Mouse (Mus musculus) mouse trophoblast stem cell (cell line): ENCODE data around the gene Tada1.

Experiments used
- in situ Hi-C, 2 experiments: fragments of 300-500 bp; cut with MseI, MboI; formaldehyde crosslinking; loops; 2 replicates in 1 of 2; 3 replicates in 1 of 2; pipeline ENCODE4 v1.15.1; 2025

The Tada1 gene

DNA sequence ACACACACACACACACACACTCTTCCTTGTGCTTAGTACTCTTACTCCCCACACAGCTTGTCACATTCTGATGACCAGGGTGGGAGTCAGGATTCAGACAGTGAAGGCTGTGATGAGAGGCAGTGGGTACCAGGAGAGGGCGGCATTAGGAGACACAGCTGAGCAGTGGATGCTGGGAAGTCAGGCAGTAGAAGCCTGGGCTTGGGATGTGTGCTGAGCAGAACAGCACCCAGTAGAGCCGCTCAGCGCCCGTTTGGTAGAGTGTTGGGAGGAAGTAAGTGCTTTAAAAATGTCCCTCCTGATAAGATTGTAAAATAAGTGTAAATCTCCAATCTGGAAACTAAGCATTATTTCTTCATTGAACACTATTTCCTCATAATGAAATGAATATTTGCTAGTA lies 3.7 kb downstream of the Tada1 start:
- in situ Hi-C loops, result no loop called here

- in situ Hi-C loops, result no loop called here
These were observed 5.7 kb downstream of the Tada1 start for GRCm38 (mm10) chr1:166384614-166385013.

DNA sequence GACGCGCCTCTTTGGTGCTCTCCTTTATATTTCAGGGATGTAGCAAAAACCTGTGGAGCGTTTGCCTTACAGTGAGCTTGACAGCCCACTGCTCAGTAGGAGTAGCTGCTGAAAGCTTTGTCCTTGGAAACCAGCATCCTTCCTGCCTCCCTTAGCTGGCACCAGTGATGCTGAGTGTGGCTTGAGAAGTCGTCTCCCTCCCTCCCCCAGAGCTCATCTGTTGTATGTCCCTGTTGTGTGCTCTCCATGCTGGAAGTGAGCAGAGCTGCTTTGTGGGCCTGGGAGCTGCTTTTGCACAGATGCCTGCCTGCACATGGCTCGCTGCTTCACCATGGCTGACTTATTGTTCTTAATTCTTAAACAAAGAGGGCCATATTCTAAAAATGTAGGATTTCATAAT lies 6.5 kb downstream of the Tada1 start:
- in situ Hi-C loops, result no loop called here

GRCm38 (mm10) chr1:166388511-166388910 lies 9.6 kb downstream of the Tada1 start:
- in situ Hi-C loops, result no loop called here

- in situ Hi-C loops, result no loop called here
These were observed 10.7 kb downstream of the Tada1 start for GRCm38 (mm10) chr1:166389406-166390125.

DNA sequence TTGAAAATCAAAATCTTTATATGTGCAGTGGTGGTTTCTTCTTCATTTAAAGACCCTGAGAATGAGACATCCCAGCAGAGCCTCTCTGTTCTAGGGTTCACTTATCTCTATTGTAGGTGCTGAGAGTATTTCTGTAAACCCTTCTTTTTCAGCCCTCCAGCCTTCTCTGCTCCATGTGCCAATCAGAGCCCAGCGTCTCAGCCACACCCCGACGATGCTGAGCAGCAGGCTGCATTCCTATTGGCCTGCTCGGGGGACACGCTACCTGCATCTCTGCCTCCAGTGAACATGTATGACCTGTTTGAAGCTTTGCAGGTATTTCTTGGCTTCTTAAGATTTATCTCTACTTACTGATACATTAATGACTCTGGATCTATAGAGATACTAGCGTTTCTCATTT lies 12.8 kb downstream of the Tada1 start:
- in situ Hi-C loops, result no loop called here

DNA sequence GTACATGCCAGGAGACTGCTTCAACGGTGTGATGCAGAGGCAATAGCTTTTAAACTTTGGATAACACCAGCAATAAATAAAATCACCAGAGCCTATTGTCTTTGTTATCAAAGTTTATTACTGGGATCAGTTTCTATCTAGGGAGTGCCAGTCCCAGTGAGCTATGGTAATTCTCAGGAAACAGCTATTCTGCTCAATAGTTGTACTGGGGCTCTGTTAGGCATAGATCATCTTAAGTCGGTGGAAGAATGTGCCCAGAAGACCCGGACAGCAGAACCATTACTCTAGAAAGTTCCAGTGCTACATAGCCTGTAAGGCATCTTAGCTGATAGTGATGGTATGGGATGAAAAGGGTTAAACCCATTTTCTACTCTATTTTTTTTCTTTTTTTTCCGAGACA lies 15.9 kb downstream of the Tada1 start:
- in situ Hi-C loops, result no loop called here

DNA sequence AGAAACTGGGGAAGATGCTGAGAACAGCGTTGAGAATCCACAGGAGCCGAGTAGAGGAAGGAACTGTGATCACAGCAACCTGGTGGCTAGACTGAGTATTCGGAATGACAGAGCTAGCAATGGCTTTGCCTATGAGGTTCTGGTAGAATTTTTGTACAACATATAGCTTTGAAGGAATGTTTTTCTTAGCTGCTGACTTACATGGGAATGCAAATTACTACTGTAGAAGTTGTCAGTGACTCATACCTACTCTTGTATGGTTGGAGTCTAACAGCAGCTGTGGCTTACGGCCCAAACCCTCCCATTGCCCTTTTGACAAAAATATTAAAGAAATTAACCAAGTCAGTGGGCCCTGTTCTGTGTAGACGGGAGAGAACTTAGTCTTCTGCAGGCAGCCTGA lies 16.8 kb downstream of the Tada1 start:
- in situ Hi-C loops, result no loop called here

GRCm38 (mm10) chr1:166396381-166396780 lies 17.5 kb downstream of the Tada1 start:
- in situ Hi-C loops, result no loop called here

- in situ Hi-C loops, result no loop called here
These were observed 22.6 kb downstream of the Tada1 start for GRCm38 (mm10) chr1:166401455-166401854.

GRCm38 (mm10) chr1:166402003-166402402 lies 23.1 kb downstream of the Tada1 start:
- in situ Hi-C loops, result no loop called here

GRCm38 (mm10) chr1:166403846-166404245 lies 24.9 kb downstream of the Tada1 start:
- in situ Hi-C loops, result no loop called here

GRCm38 (mm10) chr1:166409177-166409700 lies 30.3 kb downstream of the Tada1 start:
- in situ Hi-C loops, result no loop called here

DNA sequence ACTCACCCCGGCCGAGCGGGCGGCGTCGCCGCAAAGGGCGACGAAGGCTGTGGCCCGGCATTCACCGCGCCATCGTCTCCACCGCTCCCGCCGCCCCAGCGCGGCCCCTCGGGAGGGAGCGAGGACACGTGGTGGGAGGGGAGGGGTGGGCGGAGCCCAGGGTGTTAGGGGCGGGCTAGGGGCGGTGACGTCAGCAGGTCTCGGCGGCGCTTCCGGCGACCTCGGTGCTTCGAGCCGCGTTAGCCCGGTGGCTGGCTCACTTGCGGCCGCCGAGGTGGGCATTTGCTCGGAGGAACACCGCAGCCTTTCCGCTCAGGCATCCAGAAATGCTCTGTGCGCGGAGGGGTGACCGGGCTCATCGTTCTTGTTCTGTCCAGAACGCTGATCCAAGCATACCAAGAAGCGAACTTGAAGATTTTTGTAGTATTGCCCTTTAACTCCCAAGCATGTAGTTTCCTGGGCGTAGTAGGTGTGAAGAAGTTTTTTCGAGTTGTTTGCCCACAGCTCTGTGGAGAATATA lies 30.9 kb downstream of the Tada1 start, which contains the start of gene Pogk:
Gene Pogk (minus strand): TSS at position 163 of the 520 bp plus-strand sequence.
- in situ Hi-C loops, result no loop called here

GRCm38 (mm10) chr1:166411541-166411940 lies 32.6 kb downstream of the Tada1 start:
- in situ Hi-C loops, result no loop called here

- in situ Hi-C loops, result no loop called here
These were observed 33.4 kb downstream of the Tada1 start for GRCm38 (mm10) chr1:166412266-166412665.

DNA sequence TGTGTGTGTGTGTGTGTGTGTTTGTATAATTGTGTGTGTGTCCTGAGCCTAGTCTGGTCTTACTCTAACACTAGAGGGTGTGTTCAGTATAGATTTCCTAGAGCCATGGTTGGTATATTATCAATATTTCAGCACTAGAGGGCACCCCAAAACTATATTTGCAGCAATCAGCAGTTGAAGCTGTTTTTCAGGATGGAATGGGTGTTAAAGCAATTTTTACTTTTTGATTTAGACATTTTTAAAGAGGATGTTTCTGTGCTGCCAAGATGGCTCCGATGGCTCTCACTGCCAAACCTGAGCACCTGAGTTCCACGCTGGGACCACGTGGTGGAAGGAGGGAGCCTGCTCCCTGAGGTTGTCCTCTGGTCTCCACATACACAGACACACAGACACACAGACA lies 50.2 kb downstream of the Tada1 start:
- in situ Hi-C loops, result no loop called here

DNA sequence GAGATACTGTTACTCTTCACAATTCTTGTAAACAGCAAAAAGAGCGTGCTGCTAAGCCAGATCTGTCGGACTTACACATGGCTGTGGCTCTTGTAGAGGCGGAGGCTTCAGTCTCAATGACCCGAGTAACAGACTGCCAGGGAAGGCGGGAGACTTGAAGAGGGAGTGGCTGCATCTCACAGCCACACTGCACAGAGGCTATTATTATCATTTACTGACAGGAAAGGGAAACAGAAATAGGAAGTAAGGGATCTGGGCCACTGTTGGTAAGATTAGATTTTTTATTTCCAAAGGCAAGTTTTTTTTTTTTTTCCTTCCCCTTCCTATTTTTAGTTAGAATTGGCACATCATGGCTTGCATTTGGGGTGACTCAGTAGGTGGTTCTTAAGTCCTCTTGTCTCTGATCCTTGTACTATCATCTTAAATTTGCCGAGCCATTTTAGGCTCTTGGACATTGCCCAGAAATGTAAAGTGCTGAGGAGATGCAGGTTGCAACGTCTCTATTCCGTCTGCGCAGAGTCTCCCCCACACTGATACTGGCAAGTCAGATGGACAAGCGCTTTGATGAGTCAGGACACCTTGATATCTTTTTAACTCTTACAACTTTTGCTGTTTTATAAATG lies 51.0 kb downstream of the Tada1 start:
- in situ Hi-C loops, result no loop called here

GRCm38 (mm10) chr1:166439426-166439825 lies 60.5 kb downstream of the Tada1 start:
- in situ Hi-C loops, result no loop called here

GRCm38 (mm10) chr1:166441992-166442391 lies 63.1 kb downstream of the Tada1 start:
- in situ Hi-C loops, result no loop called here
